Mouse (Mus musculus) 416B (cell line): ENCODE data around the gene Dynlt1c.
"Not testable (repeated sequence)": the region's sequence is repeated elsewhere in the genome, so short reads cannot be mapped to it uniquely, and the experiment has no call there.

ENCODE experiments used
- DNase-seq: peaks from one replicate; pipeline ENCODE4 v3.0.0; 2011; ENCODE audit warnings: low read depth

Dynlt1c gene

GRCm38 (mm10) chr17:6655087-6655511, 53.6 kb downstream of the Dynlt1c start:
- DNase-seq: peak; percentile 80

GRCm38 (mm10) chr17:6655567-6656281, 54.3 kb downstream of the Dynlt1c start, which contains the start of gene Dynlt1f:
Dynlt1f (minus strand) TSS chr17:6655900.
- peak; percentile 61 for DNase-seq

GRCm38 (mm10) chr17:6656471-6656870, 55.0 kb downstream of the Dynlt1c start:
- not testable (repeated sequence) for DNase-seq

- not testable (repeated sequence) for DNase-seq
Observed at GRCm38 (mm10) chr17:6658801-6659200, 57.3 kb downstream of the Dynlt1c start, which contains the start of gene Sytl3. Sytl3 (plus strand) TSS chr17:6659093.
